Mouse (Mus musculus) embryonic facial prominence, embryonic 11.5 days (tissue): ENCODE measurements around the gene Glis3. TPM values are rescaled to one million over a fixed set of nuclear protein-coding genes. Genes with fewer than 3 reads are reported as not detected.

Source experiments
- ATAC-seq: fragments of 200-750 bp; cut with Nextera tagmentation; replicated peaks from 2 replicates; pipeline ENCODE4 v1.8.0; 2017; ENCODE audit warnings: low read depth; ENCODE audit not compliant: insufficient number of reproducible peaks, low FRiP score, low TSS enrichment
- DNase-seq: peaks from one replicate; pipeline ENCODE4 v3.0.0-alpha.2; 2015; ENCODE audit warnings: low spot score
- H3K27ac ChIP-seq: fragments of 300-500 bp; sonication (generic); replicated peaks from 2 replicates; pipeline ENCODE4 v1.5.1; 2014; ENCODE audit warnings: mild to moderate bottlenecking, low read depth, low read length, control low read depth
- H3K27me3 ChIP-seq: fragments of 300-500 bp; sonication (generic); 2 replicates; pipeline ENCODE4 v1.6.1; 2014; ENCODE audit warnings: mild to moderate bottlenecking, low read length, moderate library complexity, mixed read lengths; ENCODE audit not compliant: control insufficient read depth, insufficient read depth
- H3K36me3 ChIP-seq: fragments of 300-500 bp; sonication (generic); replicated peaks from 2 replicates; pipeline ENCODE4 v1.6.1; 2014; ENCODE audit warnings: low read depth, mild to moderate bottlenecking, low read length, moderate library complexity, mixed read lengths; ENCODE audit not compliant: control insufficient read depth, insufficient read depth
- H3K4me1 ChIP-seq: fragments of 300-500 bp; sonication (generic); 2 replicates; pipeline ENCODE4 v1.6.1; 2014; ENCODE audit warnings: low read length, mixed read lengths; ENCODE audit not compliant: control insufficient read depth, insufficient read depth
- H3K4me2 ChIP-seq: fragments of 300-500 bp; sonication (generic); 2 replicates; pipeline ENCODE4 v1.6.1; 2014; ENCODE audit warnings: low read depth, mild to moderate bottlenecking, control low read depth, low read length, moderate library complexity
- H3K4me3 ChIP-seq: fragments of 300-500 bp; sonication (generic); 2 replicates; pipeline ENCODE4 v1.5.1; 2014; ENCODE audit warnings: low read depth, low read length, control low read depth
- H3K9ac ChIP-seq: fragments of 300-500 bp; sonication (generic); replicated peaks from 2 replicates; pipeline ENCODE4 v1.6.1; 2014; ENCODE audit warnings: mild to moderate bottlenecking, control low read depth, low read length
- H3K9me3 ChIP-seq: fragments of 300-500 bp; sonication (generic); replicated peaks from 2 replicates; pipeline ENCODE4 v1.6.1; 2016; ENCODE audit warnings: mild to moderate bottlenecking, low read length, inconsistent platforms, mixed read lengths; ENCODE audit not compliant: control insufficient read depth
- WGBS: fragments of 180-500 bp; shearing (Covaris S2); extraction: QIAGEN DNeasy Blood & Tissue Kit; methylation state at CpG from one replicate; pipeline ENCODE4 v1.1.7; 2014; 5-methylcytosine and 5-hydroxymethylcytosine counted together
- polyA plus RNA-seq: library from polyadenylated mRNA; unstranded; fragments of >200 nt; fragmentation: Nextera tagmentation; extraction: Ambion mirVana; gene quantifications from 2 replicates; pipeline ENCODE4 v1.2.1, GENCODE M21; 2014

Gene Glis3
- polyA plus RNA-seq, 1 experiment from 2014 or later, result 2.0 TPM

DNA sequence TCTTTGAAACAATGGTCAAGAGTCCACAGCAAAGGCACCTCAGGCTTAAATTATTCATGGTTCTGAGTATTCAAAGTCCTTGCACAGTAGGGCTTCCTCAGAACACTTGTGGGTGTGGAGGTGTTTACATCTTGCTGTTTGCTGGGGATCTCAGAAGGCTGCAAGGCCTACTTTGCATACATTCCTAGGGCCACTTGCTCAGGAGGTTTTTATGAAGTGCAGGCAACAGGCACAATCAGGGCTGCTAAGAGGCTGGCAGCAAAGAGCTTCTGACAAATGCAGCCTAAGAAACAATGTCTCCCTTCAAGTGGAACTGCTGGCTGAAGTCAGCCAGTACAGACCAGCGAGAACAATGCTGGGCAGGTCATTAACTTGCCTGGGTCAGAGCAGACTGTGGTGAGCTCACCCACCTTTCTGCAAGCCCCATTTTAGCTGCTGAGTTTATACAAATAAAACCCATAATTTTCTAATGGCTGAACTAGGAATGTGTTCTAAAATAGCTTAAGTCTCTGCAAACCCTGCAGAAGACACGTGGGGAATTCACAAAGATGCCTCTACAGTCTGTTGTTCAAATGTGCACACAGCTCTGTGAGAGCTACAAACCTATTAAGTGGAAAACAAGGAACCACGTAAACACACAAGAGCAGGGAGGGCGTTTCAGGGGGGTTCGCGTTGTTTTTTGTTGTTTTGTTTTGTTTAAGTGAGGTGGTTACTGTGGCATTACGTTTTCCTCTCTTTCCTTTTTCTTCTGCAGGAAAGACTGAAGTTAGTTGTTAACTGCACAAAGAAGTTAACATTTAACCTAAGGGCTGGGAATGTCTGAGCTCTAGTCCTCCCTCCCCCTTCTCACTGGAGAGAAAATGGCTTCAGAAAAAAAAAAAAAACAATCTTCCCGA lies 118.8 kb downstream of the Glis3 start:
- Histone ChIP-seq H3K27ac (no peak overlapping the region), H3K4me1 (no peaks in the 10 kb centered on the region), H3K4me3 (no peak overlapping the region), H3K9ac (no peak overlapping the region), H3K9me3 (no peaks in the 10 kb centered on the region), H3K4me2 (no peak overlapping the region), H3K36me3 (no peaks in the 10 kb centered on the region), H3K27me3 (no peaks in the 10 kb centered on the region)
- no peak for DNase-seq
- ATAC-seq, result 0 out of 2 replicates have a peak, but pooled peaks have one; percentile 78
- WGBS, result 33% methylated on average over 8 of the region's 8 CpGs

DNA sequence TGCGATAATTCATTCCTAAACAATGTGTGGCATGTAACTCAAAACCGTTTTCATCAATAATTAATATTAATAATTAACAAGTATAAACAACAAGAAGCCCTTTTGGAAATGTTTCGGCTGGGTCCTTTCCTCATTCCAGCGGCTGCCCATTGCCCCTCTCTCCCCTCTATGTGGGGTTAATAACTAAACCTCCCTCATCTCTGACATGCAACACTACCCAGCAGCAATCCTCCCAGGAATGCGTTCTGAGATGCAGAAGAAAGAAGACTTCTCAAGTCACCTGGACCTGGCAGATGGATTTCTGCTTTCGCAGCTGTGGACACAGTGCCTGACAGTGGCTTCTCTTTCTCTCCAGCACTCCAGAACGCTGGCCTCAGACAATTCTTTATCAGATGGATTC lies 120.0 kb downstream of the Glis3 start:
- Histone ChIP-seq H3K27ac (no peak overlapping the region), H3K36me3 (no peaks in the 10 kb centered on the region), H3K4me2 (no peak overlapping the region), H3K9me3 (no peaks in the 10 kb centered on the region), H3K4me1 (no peaks in the 10 kb centered on the region), H3K9ac (no peak overlapping the region), H3K4me3 (no peak overlapping the region), H3K27me3 (no peaks in the 10 kb centered on the region)
- no peak for DNase-seq
- ATAC-seq, result no peak
- WGBS, result 57% methylated on average over 7 of the region's 7 CpGs

DNA sequence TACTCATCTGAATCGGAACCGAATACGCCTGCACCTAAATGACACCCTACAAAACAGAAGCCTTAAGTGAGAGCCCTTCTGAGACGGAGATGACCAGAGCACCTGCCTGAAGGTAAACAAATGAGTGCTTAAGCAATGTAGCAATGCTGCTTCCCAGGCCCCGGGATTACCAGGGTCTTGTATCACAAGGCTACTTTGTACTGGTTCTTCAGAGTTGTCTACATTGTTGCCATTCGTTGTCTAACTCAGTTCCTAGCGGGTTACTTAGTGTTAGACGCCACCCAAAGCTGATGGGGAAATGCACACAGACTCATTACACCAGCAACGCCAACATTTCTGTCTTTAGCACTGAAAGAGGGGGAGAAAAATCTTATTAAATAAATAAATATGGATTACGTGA lies 120.5 kb downstream of the Glis3 start:
- H3K4me2 ChIP-seq, result no peak overlapping the region
- ATAC-seq (no peak), DNase-seq (no peak)
- no peak overlapping the region for H3K9ac ChIP-seq
- H3K4me1 ChIP-seq, result no peaks in the 10 kb centered on the region
- H3K9me3 ChIP-seq, result no peaks in the 10 kb centered on the region
- no peaks in the 10 kb centered on the region for H3K36me3 ChIP-seq
- no peak overlapping the region for H3K4me3 ChIP-seq
- 74% methylated on average over 10 of the region's 10 CpGs for WGBS
- no peaks in the 10 kb centered on the region for H3K27me3 ChIP-seq
- H3K27ac ChIP-seq, result no peak overlapping the region

DNA sequence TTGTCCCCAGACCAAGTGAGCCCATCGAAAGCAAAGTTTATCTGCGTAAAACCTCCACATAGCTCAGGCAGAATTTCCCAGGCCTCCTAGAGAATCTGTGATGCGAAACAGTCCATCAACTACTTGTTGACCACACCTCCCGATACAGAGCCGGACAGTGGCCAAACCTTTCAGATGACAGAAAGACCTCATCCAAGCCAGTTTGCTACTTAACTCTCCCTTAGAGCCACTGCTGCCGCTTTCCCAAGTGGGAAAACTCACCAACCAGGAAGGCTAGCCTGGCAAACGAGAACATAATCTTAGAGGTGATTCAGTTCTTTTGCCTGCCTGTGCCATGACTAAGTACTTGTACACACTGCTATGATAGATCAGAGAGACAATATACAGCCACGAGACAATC lies 121.2 kb downstream of the Glis3 start:
- H3K27me3 ChIP-seq, result no peaks in the 10 kb centered on the region
- H3K9ac ChIP-seq, result no peak overlapping the region
- no peak overlapping the region for H3K4me3 ChIP-seq
- H3K4me2 ChIP-seq, result no peak overlapping the region
- H3K9me3 ChIP-seq, result no peaks in the 10 kb centered on the region
- H3K36me3 ChIP-seq, result no peaks in the 10 kb centered on the region
- no peak overlapping the region for H3K27ac ChIP-seq
- no peak for DNase-seq
- H3K4me1 ChIP-seq, result no peaks in the 10 kb centered on the region
- 72% methylated on average over 8 of the region's 8 CpGs for WGBS
- ATAC-seq, result no peak

DNA sequence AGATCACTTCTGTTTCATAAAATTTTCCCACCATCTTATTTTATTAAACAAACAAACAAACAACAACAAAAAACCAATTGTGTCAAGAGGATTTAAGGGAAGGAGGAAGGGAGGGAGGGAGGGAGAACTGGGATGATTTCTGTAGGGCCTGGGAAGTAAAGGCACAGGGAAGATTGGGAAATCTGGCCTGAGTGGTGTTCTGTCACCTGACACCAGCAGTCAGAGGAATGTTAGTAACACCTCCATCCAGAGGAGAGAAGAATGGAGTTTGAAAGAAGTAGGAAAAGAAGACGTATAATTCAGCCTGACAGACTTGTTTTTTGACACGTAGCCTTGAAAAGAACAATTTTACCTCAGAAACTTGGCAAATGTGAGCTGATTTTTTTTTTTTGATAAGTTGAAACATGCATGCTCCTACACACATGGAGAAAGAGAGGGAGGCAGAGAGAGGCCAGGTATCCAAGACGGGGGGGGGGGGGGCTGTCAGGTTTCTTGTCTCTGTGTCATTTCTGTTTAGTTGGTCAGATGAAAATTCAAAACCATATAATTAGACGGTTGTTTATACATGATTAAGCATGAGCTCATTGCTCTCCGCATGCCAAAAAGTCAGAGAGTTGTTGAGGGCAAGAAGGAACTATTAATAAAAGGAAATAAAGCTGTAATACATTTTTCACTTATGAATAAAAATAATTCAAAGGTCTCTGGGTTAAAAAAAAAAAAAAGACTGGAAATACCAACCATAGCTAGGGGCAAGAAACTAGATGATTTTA lies 122.1 kb downstream of the Glis3 start:
- H3K9me3 ChIP-seq, result no peaks in the 10 kb centered on the region
- DNase-seq, result peak; percentile 30
- H3K27me3 ChIP-seq, result no peaks in the 10 kb centered on the region
- H3K27ac ChIP-seq, result no peak overlapping the region
- no peaks in the 10 kb centered on the region for H3K36me3 ChIP-seq
- no peak for ATAC-seq
- no peak overlapping the region for H3K4me2 ChIP-seq
- H3K4me1 ChIP-seq, result no peaks in the 10 kb centered on the region
- WGBS, result 37% methylated on average over 5 of the region's 5 CpGs
- no peak overlapping the region for H3K4me3 ChIP-seq
- H3K9ac ChIP-seq, result no peak overlapping the region

DNA sequence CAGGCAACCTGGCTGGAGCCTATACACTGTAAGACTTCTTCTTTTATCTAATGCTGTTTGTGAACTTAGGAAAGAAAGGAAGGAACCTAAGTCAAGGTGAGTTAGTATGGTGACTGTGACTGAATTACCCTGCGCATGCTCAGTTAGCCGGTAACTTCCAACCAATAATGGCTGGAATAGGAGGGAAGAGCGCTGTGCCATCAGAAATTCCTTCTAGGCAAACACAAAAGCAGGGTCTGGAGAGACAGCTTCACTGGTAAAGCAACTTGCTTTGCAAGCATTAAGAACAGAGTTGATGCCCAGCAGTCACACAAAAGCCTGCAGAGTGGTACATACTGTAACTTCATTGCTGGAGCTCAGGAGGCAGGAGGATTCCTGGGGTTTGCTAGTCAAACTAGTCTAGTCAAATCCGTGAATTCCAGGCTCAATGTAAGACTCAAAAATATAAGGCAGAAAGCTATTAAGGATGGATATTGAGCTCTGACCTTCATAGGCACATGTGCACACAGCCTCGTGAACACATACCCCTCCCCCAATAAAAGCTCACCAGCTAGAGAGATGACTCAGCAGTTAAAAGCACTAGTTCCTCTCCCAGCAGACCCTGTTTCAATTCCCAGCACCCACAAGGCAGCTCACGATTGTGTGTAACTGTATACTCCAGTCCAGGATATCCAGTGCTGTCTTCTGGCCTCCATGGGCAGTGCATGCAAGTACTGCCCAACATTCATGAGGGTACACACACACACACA lies 124.5 kb downstream of the Glis3 start:
- H3K9ac ChIP-seq, result no peak overlapping the region
- no peaks in the 10 kb centered on the region for H3K9me3 ChIP-seq
- no peak overlapping the region for H3K27ac ChIP-seq
- DNase-seq, result no peak
- ATAC-seq, result no peak
- no peaks in the 10 kb centered on the region for H3K27me3 ChIP-seq
- no peak overlapping the region for H3K4me3 ChIP-seq
- WGBS, result 77% methylated on average over 6 of the region's 6 CpGs
- H3K4me1 ChIP-seq, result no peaks in the 10 kb centered on the region
- H3K36me3 ChIP-seq, result no peaks in the 10 kb centered on the region
- H3K4me2 ChIP-seq, result no peak overlapping the region

DNA sequence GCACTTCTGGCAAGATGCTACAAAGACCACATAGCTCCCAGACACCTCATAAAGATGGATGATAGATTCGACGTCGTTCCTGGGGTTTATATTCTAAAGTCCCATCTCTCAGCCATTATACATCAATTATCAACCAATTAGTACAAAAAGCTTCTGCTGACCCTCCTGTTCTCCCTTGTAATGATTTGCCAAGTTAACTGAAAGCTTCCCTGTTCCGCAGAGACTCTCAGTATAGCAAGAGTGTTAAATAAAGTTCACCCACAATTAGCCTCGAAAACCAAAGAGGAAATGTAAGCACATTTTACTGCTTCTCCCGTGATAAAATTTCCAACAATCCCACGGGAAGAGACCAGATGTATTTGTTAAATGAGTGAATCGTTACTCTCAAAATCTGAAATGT lies 129.3 kb downstream of the Glis3 start:
- Histone ChIP-seq H3K4me1 (no peaks in the 10 kb centered on the region), H3K36me3 (no peaks in the 10 kb centered on the region), H3K4me2 (no peak overlapping the region), H3K27me3 (no peaks in the 10 kb centered on the region), H3K9me3 (no peaks in the 10 kb centered on the region), H3K9ac (no peak overlapping the region), H3K27ac (no peak overlapping the region), H3K4me3 (no peak overlapping the region)
- 63% methylated on average over 8 of the region's 8 CpGs for WGBS
- no peak for ATAC-seq
- DNase-seq, result no peak
